Mouse (Mus musculus) telencephalon, adult 2 months (tissue): ENCODE measurements around the gene Hcar1.

ENCODE experiments used
- DNase-seq: peaks from one replicate; pipeline ENCODE4 v3.0.0-alpha.2; 2011; ENCODE audit warnings: low read depth, low spot score

Hcar1 gene

GRCm38 (mm10) chr5:123879928-123880327 lies at the start of gene Hcar1:
Hcar1 (minus strand) TSS chr5:123880020.
- DNase-seq, result no peak

- no peak for DNase-seq
These were observed 47.3 kb upstream of the Hcar1 start, which contains the start of gene Gm43518 for GRCm38 (mm10) chr5:123927118-123927517. Gm43518 (plus strand) TSS chr5:123927418.

GRCm38 (mm10) chr5:123922112-123922511 lies 42.3 kb upstream of the Hcar1 start:
- no peak for DNase-seq

GRCm38 (mm10) chr5:123914852-123915251 lies 35.0 kb upstream of the Hcar1 start:
- DNase-seq, result no peak

GRCm38 (mm10) chr5:123907631-123907977 lies 27.8 kb upstream of the Hcar1 start:
- DNase-seq, result no peak

GRCm38 (mm10) chr5:123906976-123907630 lies 27.3 kb upstream of the Hcar1 start, which contains the start of gene Denr:
Denr (plus strand) TSS chr5:123907175.
- peak; percentile 88 for DNase-seq

GRCm38 (mm10) chr5:123906146-123906975 lies 26.5 kb upstream of the Hcar1 start:
- no peak for DNase-seq

- DNase-seq, result no peak
These were observed 24.3 kb upstream of the Hcar1 start for GRCm38 (mm10) chr5:123904059-123904672.

GRCm38 (mm10) chr5:123897352-123897751 lies 17.5 kb upstream of the Hcar1 start:
- DNase-seq, result no peak

- DNase-seq, result no peak
These were observed 16.6 kb upstream of the Hcar1 start for GRCm38 (mm10) chr5:123896395-123896794.

GRCm38 (mm10) chr5:123893520-123893919 lies 13.7 kb upstream of the Hcar1 start:
- no peak for DNase-seq

- no peak for DNase-seq
These were observed 11.8 kb upstream of the Hcar1 start for GRCm38 (mm10) chr5:123891669-123892068.

GRCm38 (mm10) chr5:123890987-123891386 lies 11.2 kb upstream of the Hcar1 start:
- DNase-seq, result no peak

GRCm38 (mm10) chr5:123890312-123890711 lies 10.5 kb upstream of the Hcar1 start:
- no peak for DNase-seq

GRCm38 (mm10) chr5:123886365-123886764 lies 6.5 kb upstream of the Hcar1 start:
- no peak for DNase-seq

- DNase-seq, result no peak
These were observed 4.5 kb upstream of the Hcar1 start for GRCm38 (mm10) chr5:123884332-123884731.

- no peak for DNase-seq
These were observed 4.1 kb upstream of the Hcar1 start for GRCm38 (mm10) chr5:123883891-123884290.

- DNase-seq, result no peak
These were observed 958 bp upstream of the Hcar1 start for GRCm38 (mm10) chr5:123880778-123881177.

- DNase-seq, result no peak
These were observed 1.8 kb downstream of the Hcar1 start for GRCm38 (mm10) chr5:123878056-123878455.

- DNase-seq, result no peak
These were observed 5.6 kb downstream of the Hcar1 start for GRCm38 (mm10) chr5:123874177-123874576.

GRCm38 (mm10) chr5:123869615-123870014 lies 10.2 kb downstream of the Hcar1 start:
- DNase-seq, result no peak

- DNase-seq, result no peak
These were observed 13.4 kb downstream of the Hcar1 start for GRCm38 (mm10) chr5:123866457-123866856.
